Mouse (Mus musculus) spleen, adult 2 months (tissue): Measurements from ENCODE around the gene 4632433K11Rik. TPM values are rescaled to one million over a fixed set of nuclear protein-coding genes. Genes with fewer than 3 reads are reported as not detected.
"Not testable (repeated sequence)": the region's sequence is repeated elsewhere in the genome, so short reads cannot be mapped to it uniquely, and the experiment has no call there.

ENCODE experiments used
- DNase-seq, 2 experiments: peaks; one replicate each; pipeline versions ENCODE4 v3.0.0 to v3.0.0-alpha.2; 2012 to 2021; ENCODE audit warnings: low spot score in 2 of 2, low read depth in 1 of 2
- H3K27ac ChIP-seq: fragments of 200-500 bp; 2 replicates; pipeline ENCODE4 v1.5.1; 2012; ENCODE audit warnings: low read length, inconsistent platforms; ENCODE audit not compliant: insufficient read depth
- H3K27me3 ChIP-seq: fragments of 200-500 bp; 2 replicates; pipeline ENCODE4 v1.6.1; 2012; ENCODE audit warnings: mild to moderate bottlenecking, moderate library complexity, low read length, inconsistent platforms; ENCODE audit not compliant: control insufficient read depth, insufficient read depth
- H3K36me3 ChIP-seq: fragments of 200-500 bp; 2 replicates; pipeline ENCODE4 v1.6.1; 2012; ENCODE audit warnings: mild to moderate bottlenecking, low read length, inconsistent platforms; ENCODE audit not compliant: control insufficient read depth, insufficient read depth
- H3K4me1 ChIP-seq: fragments of 200-500 bp; 2 replicates; pipeline ENCODE4 v1.6.1; 2011; ENCODE audit warnings: inconsistent platforms; ENCODE audit not compliant: control insufficient read depth, insufficient read depth, insufficient read length
- H3K4me3 ChIP-seq: fragments of 200-500 bp; 2 replicates; pipeline ENCODE4 v1.5.1; 2011; ENCODE audit warnings: mild to moderate bottlenecking, inconsistent platforms; ENCODE audit not compliant: insufficient read depth, insufficient read length; ENCODE audit errors: extremely low read depth
- CTCF ChIP-seq: fragments of 200-500 bp; IDR thresholded peaks from 2 replicates; pipeline ENCODE4 v1.5.1; 2011; ENCODE audit warnings: mild to moderate bottlenecking, inconsistent platforms; ENCODE audit not compliant: insufficient read depth, insufficient read length, insufficient replicate concordance; ENCODE audit errors: extremely low read depth
- POLR2A ChIP-seq: fragments of 200-500 bp; IDR thresholded peaks from 2 replicates; pipeline ENCODE4 v1.6.1; 2011; ENCODE audit warnings: low read depth, low read length, inconsistent platforms
- WGBS: fragments of 180-500 bp; shearing (Covaris S2); methylation state at CpG from one replicate; pipeline ENCODE4 v1.1.7; 2018; 5-methylcytosine and 5-hydroxymethylcytosine counted together
- polyA plus RNA-seq: library from polyadenylated mRNA; depleted of rRNA; stranded (reverse); fragments of >200 nt; gene quantifications from 2 replicates; pipeline ENCODE4 v1.2.3, GENCODE M21; 2012

4632433K11Rik gene
- polyA plus RNA-seq, 1 experiment = not detected

- 75% methylated on average over 8 of the region's 8 CpGs for WGBS
- Histone ChIP-seq H3K27ac (no peak overlapping the region), H3K4me3 (no peak overlapping the region), H3K27me3 (no peaks in the 10 kb centered on the region), H3K4me1 (peaks cover 9% of the 10 kb centered on the region; the same call in 1 of the 2 replicates), H3K36me3 (peaks cover 7% of the 10 kb centered on the region)
- TF ChIP-seq POLR2A (no peak), CTCF (no peak)
- no peak for DNase-seq
Measured at GRCm38 (mm10) chr7:4996934-4997333, 37.0 kb upstream of the 4632433K11Rik start.

- no peak overlapping the region for H3K4me3 ChIP-seq
- 75% methylated on average over 2 of the region's 2 CpGs for WGBS
- no peaks in the 10 kb centered on the region for H3K27me3 ChIP-seq
- peak in 1 of 2 experiments; percentile 37 for DNase-seq
- TF ChIP-seq POLR2A (no peak), CTCF (peak; percentile 37; the same call in 1 of the 2 replicates)
- H3K36me3 ChIP-seq = no peaks in the 10 kb centered on the region
- H3K4me1 ChIP-seq = 0 out of 2 replicates have a peak, but pooled peaks cover 9% of the 10 kb centered on the region
- no peak overlapping the region for H3K27ac ChIP-seq
Measured at GRCm38 (mm10) chr7:4999876-5000275, 34.0 kb upstream of the 4632433K11Rik start.

- not testable (repeated sequence) for H3K36me3 ChIP-seq, H3K27me3 ChIP-seq, H3K27ac ChIP-seq, H3K4me1 ChIP-seq, DNase-seq, H3K4me3 ChIP-seq
- 76% methylated on average over 8 of the region's 8 CpGs for WGBS
Measured at GRCm38 (mm10) chr7:5002876-5003275, 31.0 kb upstream of the 4632433K11Rik start.

GRCm38 (mm10) chr7:5008229-5008628, 25.7 kb upstream of the 4632433K11Rik start:
- Histone ChIP-seq H3K36me3 (peaks cover 41% of the 10 kb centered on the region), H3K27me3 (no peaks in the 10 kb centered on the region)
- 96% methylated on average over 26 of the region's 26 CpGs for WGBS

GRCm38 (mm10) chr7:5012681-5013513, 21.0 kb upstream of the 4632433K11Rik start:
- WGBS = 84% methylated on average over 27 of the region's 27 CpGs
- Histone ChIP-seq H3K36me3 (peaks cover 37% of the 10 kb centered on the region), H3K4me1 (no peaks in the 10 kb centered on the region), H3K27ac (no peak overlapping the region), H3K27me3 (no peaks in the 10 kb centered on the region; the same call in 1 of the 2 replicates), H3K4me3 (no peak overlapping the region)
- DNase-seq = no peak
- TF ChIP-seq POLR2A = no peak
- TF ChIP-seq CTCF = no peak

More at GRCm38 (mm10) chr7:5008229-5008628, 25.7 kb upstream of the 4632433K11Rik start:
- no peak overlapping the region for H3K4me3 ChIP-seq
- no peak for DNase-seq
- H3K4me1 ChIP-seq = no peaks in the 10 kb centered on the region
- TF ChIP-seq CTCF (no peak), POLR2A (no peak)
- no peak overlapping the region for H3K27ac ChIP-seq

GRCm38 (mm10) chr7:5014251-5015117, 19.4 kb upstream of the 4632433K11Rik start, which contains the start of the genes Zfp524 and Fiz1:
Gene Zfp524 (plus strand): TSS chr7:5014415.
Gene Fiz1 (minus strand): TSS chr7:5014697.
- Histone ChIP-seq H3K4me3 (peak within 1 kb of the TSS; percentile 96), H3K27ac (peak within 1 kb of the TSS; percentile 99), H3K27me3 (no peaks in the 10 kb centered on the region; the same call in 1 of the 2 replicates), H3K36me3 (peaks cover 22% of the 10 kb centered on the region), H3K4me1 (no peaks in the 10 kb centered on the region; the same call in 1 of the 2 replicates)
- DNase-seq = peak; percentile 94 to 97
- WGBS = under 1% methylated on average over 39 of the region's 42 CpGs
- no peak for TF ChIP-seq CTCF
- TF ChIP-seq POLR2A = no peak
